Mouse (Mus musculus) midbrain, embryonic 10.5 days (tissue): Measurements from ENCODE around the gene Cd9. TPM values are rescaled to one million over a fixed set of nuclear protein-coding genes. Genes with fewer than 3 reads are reported as not detected.
A peak's percentile ranks its signal among the peaks of the same experiment; 100 is the strongest.

Experiments
- DNase-seq: peaks from one replicate; pipeline ENCODE4 v3.0.0-alpha.2; 2017; ENCODE audit warnings: low spot score
- H3K27ac ChIP-seq: fragments of 300-500 bp; sonication (generic); replicated peaks from 2 replicates; pipeline ENCODE4 v1.5.1; 2016; ENCODE audit warnings: mild to moderate bottlenecking
- H3K27me3 ChIP-seq: fragments of 300-500 bp; sonication (generic); 2 replicates; pipeline ENCODE4 v1.6.1; 2016; ENCODE audit warnings: low read depth, mild to moderate bottlenecking; ENCODE audit not compliant: poor library complexity, severe bottlenecking
- H3K36me3 ChIP-seq: fragments of 300-500 bp; sonication (generic); 2 replicates; pipeline ENCODE4 v1.6.1; 2016; ENCODE audit warnings: mild to moderate bottlenecking, moderate library complexity
- H3K4me1 ChIP-seq: fragments of 300-500 bp; sonication (generic); 2 replicates; pipeline ENCODE4 v1.6.1; 2016
- H3K4me3 ChIP-seq: fragments of 300-500 bp; sonication (generic); 2 replicates; pipeline ENCODE4 v1.5.1; 2016; ENCODE audit warnings: mild to moderate bottlenecking, moderate library complexity
- H3K9me3 ChIP-seq: fragments of 300-500 bp; sonication (generic); replicated peaks from 2 replicates; pipeline ENCODE4 v1.6.1; 2016; ENCODE audit warnings: mild to moderate bottlenecking
- WGBS: fragments of 180-500 bp; shearing (Covaris S2); methylation state at CpG from one replicate; pipeline ENCODE4 v1.1.7; 2016; 5-methylcytosine and 5-hydroxymethylcytosine counted together
- polyA plus RNA-seq: library from polyadenylated mRNA; unstranded; fragments of >200 nt; fragmentation: Nextera tagmentation; extraction: Ambion mirVana; gene quantifications from 2 replicates; pipeline ENCODE4 v1.2.1, GENCODE M21; 2016

Gene Cd9
- polyA plus RNA-seq, 1 experiment from 2014 or later, result 36.3 TPM

GRCm38 (mm10) chr6:125423099-125423498 lies 71.5 kb downstream of the Cd9 start:
- DNase-seq, result no peak
- H3K27ac ChIP-seq, result peak overlapping the region; percentile 52

GRCm38 (mm10) chr6:125422051-125422822 lies 72.4 kb downstream of the Cd9 start:
- Histone ChIP-seq H3K4me3 (peak overlapping the region; percentile 47), H3K4me1 (peaks cover 28% of the 10 kb centered on the region), H3K36me3 (no peaks in the 10 kb centered on the region), H3K27ac (peak overlapping the region; percentile 52), H3K27me3 (peaks cover 23% of the 10 kb centered on the region), H3K9me3 (no peaks in the 10 kb centered on the region)
- DNase-seq, result peak; percentile 79
- WGBS, result 27% methylated on average over 20 of the region's 20 CpGs

More at GRCm38 (mm10) chr6:125423099-125423498, 71.5 kb downstream of the Cd9 start:
- Histone ChIP-seq H3K36me3 (no peaks in the 10 kb centered on the region), H3K27me3 (peaks cover 18% of the 10 kb centered on the region), H3K4me3 (peak overlapping the region; percentile 47), H3K4me1 (peaks cover 28% of the 10 kb centered on the region), H3K9me3 (no peaks in the 10 kb centered on the region)
- 38% methylated on average over 3 of the region's 3 CpGs for WGBS

GRCm38 (mm10) chr6:125420458-125421063 lies 74.0 kb downstream of the Cd9 start:
- Histone ChIP-seq H3K9me3 (no peaks in the 10 kb centered on the region), H3K27me3 (peaks cover 23% of the 10 kb centered on the region), H3K36me3 (no peaks in the 10 kb centered on the region), H3K27ac (no peak overlapping the region), H3K4me1 (peaks cover 18% of the 10 kb centered on the region), H3K4me3 (no peak overlapping the region)
- WGBS, result 79% methylated on average over 16 of the region's 16 CpGs
- no peak for DNase-seq

GRCm38 (mm10) chr6:125418744-125419143 lies 75.8 kb downstream of the Cd9 start:
- H3K27me3 ChIP-seq, result peaks cover 15% of the 10 kb centered on the region
- peaks cover 18% of the 10 kb centered on the region for H3K4me1 ChIP-seq
- WGBS, result 15% methylated on average over 9 of the region's 9 CpGs
- no peaks in the 10 kb centered on the region for H3K9me3 ChIP-seq
- no peaks in the 10 kb centered on the region for H3K36me3 ChIP-seq
- peak; percentile 83 for DNase-seq
- no peak overlapping the region for H3K27ac ChIP-seq
- H3K4me3 ChIP-seq, result no peak overlapping the region

- Histone ChIP-seq H3K27ac (no peak overlapping the region), H3K4me1 (no peaks in the 10 kb centered on the region), H3K27me3 (peaks cover 6% of the 10 kb centered on the region), H3K4me3 (no peak overlapping the region), H3K36me3 (no peaks in the 10 kb centered on the region), H3K9me3 (no peaks in the 10 kb centered on the region)
- WGBS, result 84% methylated on average over 9 of the region's 9 CpGs
- DNase-seq, result no peak
These were observed 81.3 kb downstream of the Cd9 start for GRCm38 (mm10) chr6:125413326-125413725.

GRCm38 (mm10) chr6:125411661-125412060 lies 82.9 kb downstream of the Cd9 start:
- H3K9me3 ChIP-seq, result no peaks in the 10 kb centered on the region

GRCm38 (mm10) chr6:125410995-125411547 lies 83.5 kb downstream of the Cd9 start:
- no peak overlapping the region for H3K27ac ChIP-seq
- WGBS, result 70% methylated on average over 8 of the region's 8 CpGs
- H3K36me3 ChIP-seq, result no peaks in the 10 kb centered on the region
- H3K9me3 ChIP-seq, result no peaks in the 10 kb centered on the region
- H3K4me3 ChIP-seq, result no peak overlapping the region
- H3K27me3 ChIP-seq, result no peaks in the 10 kb centered on the region
- no peak for DNase-seq
- no peaks in the 10 kb centered on the region for H3K4me1 ChIP-seq

More at GRCm38 (mm10) chr6:125411661-125412060, 82.9 kb downstream of the Cd9 start:
- no peaks in the 10 kb centered on the region for H3K27me3 ChIP-seq
- no peak for DNase-seq
- no peak overlapping the region for H3K27ac ChIP-seq
- H3K4me1 ChIP-seq, result no peaks in the 10 kb centered on the region
- H3K4me3 ChIP-seq, result no peak overlapping the region
- WGBS, result 92% methylated on average over 6 of the region's 6 CpGs
- H3K36me3 ChIP-seq, result no peaks in the 10 kb centered on the region

- Histone ChIP-seq H3K4me3 (no peak overlapping the region), H3K36me3 (no peaks in the 10 kb centered on the region), H3K4me1 (no peaks in the 10 kb centered on the region), H3K9me3 (no peaks in the 10 kb centered on the region), H3K27ac (no peak overlapping the region), H3K27me3 (no peaks in the 10 kb centered on the region)
- 75% methylated on average over 11 of the region's 11 CpGs for WGBS
- DNase-seq, result no peak
These were observed 84.0 kb downstream of the Cd9 start for GRCm38 (mm10) chr6:125410551-125410950.

Other genes with a start within 250 kb of the Cd9 start
- gene Tuba3a, start 208.7 kb downstream of the Cd9 start, polyA plus RNA-seq, result 0.11 TPM in 1 of 2 replicates, not detected in the other
- 21.2 and 23.5 TPM in 2 replicates for gene Ltbr, start 180.9 kb downstream of the Cd9 start, polyA plus RNA-seq
- 0.25 and 0.48 TPM in 2 replicates for gene Scnn1a, start 174.1 kb downstream of the Cd9 start, polyA plus RNA-seq
- gene Tnfrsf1a, start 145.4 kb downstream of the Cd9 start, polyA plus RNA-seq, result 21.7 and 24.5 TPM in 2 replicates
- gene Plekhg6, start 114.0 kb downstream of the Cd9 start, polyA plus RNA-seq, result 0.12 and 0.15 TPM in 2 replicates
- gene Vwf, start 52.0 kb upstream of the Cd9 start, polyA plus RNA-seq, result 5.8 and 10.1 TPM in 2 replicates
- gene Ano2, start 195.6 kb upstream of the Cd9 start, polyA plus RNA-seq, result 0.10 and 0.32 TPM in 2 replicates